ENCODE assay signal across 16 mouse cellular contexts in the genomic region with DNA sequence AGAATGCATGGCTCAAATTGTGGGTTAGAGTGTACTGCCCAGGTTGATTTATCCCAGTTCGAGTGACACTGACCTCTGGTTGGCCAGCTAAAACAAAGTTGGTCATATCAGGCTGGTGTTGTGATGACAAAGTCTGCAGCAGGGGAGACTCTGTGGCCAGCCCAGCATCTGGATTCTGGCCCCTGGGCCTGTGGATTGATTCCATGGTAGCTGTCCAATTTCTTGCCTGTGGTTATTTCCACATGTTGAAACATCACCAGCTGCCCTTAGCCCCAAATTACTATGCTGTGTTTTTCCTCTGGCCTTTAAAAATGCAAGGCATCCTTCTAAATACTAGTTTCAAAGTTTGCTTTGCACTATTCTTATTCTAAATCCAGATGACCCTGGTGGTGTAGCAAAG.
DNase-seq lines count a peak whose midpoint lies in the region; ATAC-seq lines count a peak whose summit lies in the region.
"Had no signal": no experiment of that assay in that cellular context is flagged by ENCODE, and none has a peak within 500 bp of the region (broad histone marks: within the 10 kb centered on the region; RNA-seq: fewer than 3 reads in every experiment).

No protein-coding gene starts in this region.

- no peaks in the 10 kb centered on the region for H3K27me3 ChIP-seq in forebrain, embryonic 10.5 days (ENCODE audit: poor library complexity, severe bottlenecking)
- H3K27me3 ChIP-seq: heart, embryonic 15.5 days; limb, embryonic 13.5 days had no signal

- H3K4me3 ChIP-seq in forebrain, embryonic 10.5 days = no peak overlapping the region
- H3K4me3 ChIP-seq: heart, embryonic 15.5 days; limb, embryonic 13.5 days; midbrain, embryonic 10.5 days had no signal

- no peaks in the 10 kb centered on the region for H3K4me1 ChIP-seq in forebrain, embryonic 10.5 days
- H3K4me1 ChIP-seq: heart, embryonic 15.5 days; limb, embryonic 13.5 days; midbrain, embryonic 10.5 days had no signal

- WGBS in forebrain, embryonic 10.5 days = 86% methylated on average over 1 of the region's 1 CpGs

- H3K36me3 ChIP-seq in forebrain, embryonic 10.5 days (replicated peaks) = no peaks in the 10 kb centered on the region
- H3K36me3 ChIP-seq: heart, embryonic 15.5 days; limb, embryonic 13.5 days; midbrain, embryonic 10.5 days had no signal

- intact Hi-C loops in heart, postnatal 10 days (cut with DNase I) = no loop called here

- ATAC-seq in frontal cortex, adult (ENCODE audit: low TSS enrichment) = no peak
- ATAC-seq: hindbrain, embryonic 16.5 days had no signal

- H3K27ac ChIP-seq in forebrain, embryonic 10.5 days = no peak overlapping the region
- H3K27ac ChIP-seq: heart, embryonic 15.5 days; limb, embryonic 13.5 days; midbrain, embryonic 10.5 days had no signal

- H3K9me3 ChIP-seq in forebrain, embryonic 10.5 days = no peaks in the 10 kb centered on the region
- H3K9me3 ChIP-seq: heart, embryonic 15.5 days; limb, embryonic 13.5 days; midbrain, embryonic 10.5 days had no signal

- DNase-seq in adrenal gland, postnatal 10 days = peak; percentile 28
- no peak for DNase-seq in adrenal gland, postnatal 25 days
- DNase-seq in ovary, postnatal 14 days (ENCODE audit: low spot score) = peak; percentile 22
- no peak for DNase-seq in ovary, adult 18-20 months (ENCODE audit: low spot score)
- peak; percentile 35 to 46 for DNase-seq in heart, postnatal 10 days
- DNase-seq in forebrain, embryonic 10.5 days (ENCODE audit: extremely low spot score, low spot score) = no peak
- no peak for DNase-seq in left cerebral cortex, adult 9 months (ENCODE audit: low spot score in 2 of 2)
- DNase-seq: cerebellum, adult 11 months; kidney, adult 8-10 months; lung, embryonic 14.5 days; right cerebral cortex, postnatal 25 days had no signal

Comparison
In these comparisons a context has a peak if more than half of its experiments do, and no peak if none do; other contexts are left out.
1. DNase-seq: peak in adrenal gland, postnatal 10 days (single experiment), ovary, postnatal 14 days (single experiment) and heart, postnatal 10 days (2 of 2); none in adrenal gland, postnatal 25 days (single experiment), ovary, adult 18-20 months (single experiment), forebrain, embryonic 10.5 days (single experiment) and left cerebral cortex, adult 9 months (0 of 2).